Mouse (Mus musculus): ENCODE data around the gene Pip5kl1.

DNA sequence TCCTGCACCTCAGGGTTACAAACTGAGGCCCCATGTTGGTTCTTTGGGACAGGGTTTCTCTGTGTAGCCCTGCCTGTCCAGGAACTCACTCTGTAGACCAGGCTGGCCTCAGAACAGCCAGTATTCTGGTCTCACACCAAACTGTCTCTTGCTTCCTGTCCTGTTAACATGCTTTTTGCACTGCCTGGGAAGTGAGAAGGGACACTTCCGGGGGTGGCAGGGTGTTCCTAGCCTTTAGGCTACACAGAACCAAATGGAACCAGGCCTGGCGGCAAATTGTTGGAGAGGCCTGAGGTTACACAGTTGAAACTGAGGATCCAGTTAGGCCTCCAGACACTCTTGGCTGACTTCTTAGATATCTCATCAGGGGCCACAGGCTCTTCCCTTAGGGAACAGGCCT lies 41.4 kb upstream of the Pip5kl1 start:
- TF ChIP-seq GATA1 (IDR thresholded peaks at IDR 0.05; ENCODE audit: low read length) (no peak), TAL1 (IDR thresholded peaks at IDR 0.05; ENCODE audit: low read length) (no peak)
